Mouse (Mus musculus) intestine, postnatal 0 days (tissue): ENCODE measurements around the gene Creld1. TPM values are rescaled to one million over a fixed set of nuclear protein-coding genes. Genes with fewer than 3 reads are reported as not detected.
A peak's percentile ranks its signal among the peaks of the same experiment; 100 is the strongest.

Experiments used
- ATAC-seq: fragments of 200-750 bp; cut with Nextera tagmentation; 2 replicates; pipeline ENCODE4 v1.8.0; 2017; ENCODE audit warnings: mild to moderate bottlenecking, moderate TSS enrichment, moderate library complexity
- H3K27ac ChIP-seq: fragments of 300-500 bp; sonication (generic); 2 replicates; pipeline ENCODE4 v1.5.1; 2014; ENCODE audit warnings: mild to moderate bottlenecking, low read depth, low read length, moderate library complexity
- H3K27me3 ChIP-seq: fragments of 300-500 bp; sonication (generic); replicated peaks from 2 replicates; pipeline ENCODE4 v1.6.1; 2014; ENCODE audit warnings: low read length, mixed read lengths; ENCODE audit not compliant: control insufficient read depth, insufficient read depth
- H3K36me3 ChIP-seq: fragments of 300-500 bp; sonication (generic); 2 replicates; pipeline ENCODE4 v1.6.1; 2014; ENCODE audit warnings: mild to moderate bottlenecking, moderate library complexity; ENCODE audit not compliant: control insufficient read depth, insufficient read depth
- H3K4me1 ChIP-seq: fragments of 300-500 bp; sonication (generic); replicated peaks from 2 replicates; pipeline ENCODE4 v1.6.1; 2014; ENCODE audit warnings: antibody characterized with exemption, low read length, mixed read lengths; ENCODE audit not compliant: control insufficient read depth, insufficient read depth
- H3K4me2 ChIP-seq: fragments of 300-500 bp; sonication (generic); replicated peaks from 2 replicates; pipeline ENCODE4 v1.6.1; 2014; ENCODE audit warnings: low read depth, mild to moderate bottlenecking, moderate library complexity
- H3K4me3 ChIP-seq: fragments of 300-500 bp; sonication (generic); 2 replicates; pipeline ENCODE4 v1.5.1; 2014; ENCODE audit warnings: low read depth, low read length
- H3K9ac ChIP-seq: fragments of 300-500 bp; sonication (generic); 2 replicates; pipeline ENCODE4 v1.6.1; 2014; ENCODE audit warnings: mild to moderate bottlenecking, low read depth, low read length
- H3K9me3 ChIP-seq: fragments of 300-500 bp; sonication (generic); 2 replicates; pipeline ENCODE4 v1.6.1; 2016; ENCODE audit warnings: mixed run types; ENCODE audit not compliant: control insufficient read depth
- CTCF ChIP-seq: sonication (generic); IDR thresholded peaks from 2 replicates; pipeline ENCODE4 v1.5.1; 2016; ENCODE audit warnings: low read depth, mild to moderate bottlenecking, control low read depth, antibody characterized with exemption, moderate library complexity
- WGBS: fragments of 180-500 bp; shearing (Covaris S2); extraction: QIAGEN DNeasy Blood & Tissue Kit; methylation state at CpG from one replicate; pipeline ENCODE4 v1.1.7; 2014; 5-methylcytosine and 5-hydroxymethylcytosine counted together
- polyA plus RNA-seq: library from polyadenylated mRNA; unstranded; fragments of >200 nt; fragmentation: Nextera tagmentation; extraction: Ambion mirVana; gene quantifications from 2 replicates; pipeline ENCODE4 v1.2.1, GENCODE M21; 2015

Gene Creld1
- polyA plus RNA-seq, 1 experiment from 2014 or later = 8.5 TPM

DNA sequence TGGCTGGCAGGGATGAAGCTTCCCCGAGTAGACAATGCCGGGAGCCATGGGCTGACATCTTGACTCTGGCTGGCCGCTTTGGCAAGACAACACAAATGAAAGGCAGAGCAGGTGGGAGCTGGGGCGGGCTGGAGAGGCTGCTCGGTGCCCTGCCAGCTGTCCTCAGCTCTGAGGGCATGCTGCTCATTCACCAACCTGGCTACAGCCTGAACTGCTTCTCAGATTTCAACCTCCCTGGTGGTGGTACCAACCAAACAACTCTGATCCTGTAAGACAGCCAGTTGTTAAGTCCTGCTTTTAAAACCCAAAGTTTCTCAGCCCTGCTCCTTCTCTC, 25.8 kb downstream of the Creld1 start:
- TF ChIP-seq CTCF = no peak
- 60% methylated on average over 5 of the region's 5 CpGs for WGBS
- no peaks in the 10 kb centered on the region for H3K9me3 ChIP-seq

DNA sequence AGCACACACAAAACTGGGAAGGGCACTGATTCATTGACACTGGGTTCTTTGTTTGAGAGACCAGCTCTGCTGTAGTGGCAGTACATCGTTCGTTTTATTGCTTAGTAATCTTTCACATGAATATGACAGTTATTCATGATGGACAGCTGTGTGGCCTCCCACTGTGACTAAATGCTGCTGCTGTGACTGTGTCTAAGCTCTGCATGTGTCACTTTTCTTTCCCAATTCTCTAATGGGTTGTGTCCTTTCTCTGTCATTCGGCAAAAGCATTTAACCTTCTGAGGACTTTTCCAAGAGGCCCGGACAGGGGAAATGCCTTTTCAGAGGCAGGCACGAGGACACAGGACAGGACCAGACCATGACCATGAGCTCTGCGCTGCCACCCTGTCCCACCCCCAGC, 30.8 kb downstream of the Creld1 start:
- H3K27ac ChIP-seq = no peak overlapping the region
- TF ChIP-seq CTCF = no peak
- peak; percentile 33; the same call in 1 of the 2 replicates for ATAC-seq

More for the DNA sequence above, 25.8 kb downstream of the Creld1 start:
- peaks cover 8% of the 10 kb centered on the region for H3K36me3 ChIP-seq
- no peak for ATAC-seq
- H3K9ac ChIP-seq = no peak overlapping the region
- H3K4me3 ChIP-seq = no peak overlapping the region
- H3K4me1 ChIP-seq = no peaks in the 10 kb centered on the region
- H3K4me2 ChIP-seq = no peak overlapping the region
- H3K27ac ChIP-seq = no peak overlapping the region
- no peaks in the 10 kb centered on the region for H3K27me3 ChIP-seq

DNA sequence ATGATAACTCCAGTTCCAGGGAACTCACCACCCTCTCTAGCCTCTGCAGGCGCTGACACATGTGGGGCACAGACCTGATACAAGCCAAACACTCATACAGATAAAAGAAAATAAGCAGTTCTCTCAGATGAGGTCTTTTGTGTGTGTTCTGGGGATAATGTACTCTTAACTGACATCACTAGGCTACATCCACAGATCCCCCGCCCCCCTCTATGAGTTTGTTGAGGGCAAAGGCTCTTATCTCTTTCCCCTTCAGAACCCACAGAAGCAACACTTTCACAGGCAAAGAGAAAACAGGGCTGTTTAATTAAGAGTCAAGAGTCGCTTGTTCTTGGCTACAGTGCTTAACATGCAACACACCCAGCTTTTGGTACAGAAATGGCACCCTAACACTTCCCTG, 31.5 kb downstream of the Creld1 start:
- Histone ChIP-seq H3K27ac (no peak overlapping the region), H3K36me3 (peaks cover 63% of the 10 kb centered on the region), H3K4me1 (no peaks in the 10 kb centered on the region), H3K27me3 (no peaks in the 10 kb centered on the region), H3K9ac (no peak overlapping the region), H3K9me3 (no peaks in the 10 kb centered on the region), H3K4me3 (no peak overlapping the region), H3K4me2 (no peak overlapping the region)
- no peak for TF ChIP-seq CTCF
- 97% methylated on average over 3 of the region's 3 CpGs for WGBS
- ATAC-seq = no peak

More for the DNA sequence above, 30.8 kb downstream of the Creld1 start:
- Histone ChIP-seq H3K4me2 (no peak overlapping the region), H3K27me3 (no peaks in the 10 kb centered on the region), H3K4me3 (no peak overlapping the region), H3K36me3 (peaks cover 56% of the 10 kb centered on the region), H3K4me1 (no peaks in the 10 kb centered on the region), H3K9ac (no peak overlapping the region), H3K9me3 (no peaks in the 10 kb centered on the region)
- 71% methylated on average over 6 of the region's 6 CpGs for WGBS

DNA sequence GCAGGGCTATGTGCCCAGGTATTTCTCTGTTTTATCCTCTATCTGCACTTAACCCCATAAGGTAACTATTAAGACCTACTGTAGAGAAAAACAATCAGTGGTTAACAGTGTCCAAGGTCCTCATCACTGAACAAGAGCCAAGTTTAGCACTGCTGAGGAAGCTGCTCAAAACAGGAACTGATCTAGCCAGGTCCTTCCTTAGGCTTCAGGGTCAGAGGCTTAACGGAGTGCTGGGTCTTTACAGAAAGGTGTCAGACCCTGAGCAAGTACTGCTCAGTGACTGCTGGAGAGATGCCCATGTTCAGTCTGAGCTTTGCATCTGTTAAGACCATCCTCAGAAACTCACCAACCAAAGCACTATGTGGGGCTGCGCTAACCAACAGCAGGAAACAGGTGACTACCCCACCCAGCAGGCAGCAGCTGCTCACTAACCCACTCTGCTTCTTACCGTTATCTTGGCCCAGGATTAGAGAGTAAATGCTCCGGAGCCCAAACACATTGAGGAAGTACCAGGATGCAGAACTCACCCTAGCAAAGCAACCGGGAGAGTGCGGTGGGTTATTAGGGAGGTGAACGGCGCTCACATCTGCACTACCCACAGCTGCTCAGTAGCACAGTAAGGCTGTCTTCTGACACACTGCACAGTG, 34.5 kb downstream of the Creld1 start:
- Histone ChIP-seq H3K36me3 (peaks cover 89% of the 10 kb centered on the region), H3K27ac (no peak overlapping the region), H3K9ac (no peak overlapping the region), H3K27me3 (no peaks in the 10 kb centered on the region), H3K9me3 (no peaks in the 10 kb centered on the region), H3K4me3 (no peak overlapping the region), H3K4me2 (no peak overlapping the region), H3K4me1 (no peaks in the 10 kb centered on the region)
- 87% methylated on average over 8 of the region's 8 CpGs for WGBS
- no peak for ATAC-seq
- TF ChIP-seq CTCF = no peak

DNA sequence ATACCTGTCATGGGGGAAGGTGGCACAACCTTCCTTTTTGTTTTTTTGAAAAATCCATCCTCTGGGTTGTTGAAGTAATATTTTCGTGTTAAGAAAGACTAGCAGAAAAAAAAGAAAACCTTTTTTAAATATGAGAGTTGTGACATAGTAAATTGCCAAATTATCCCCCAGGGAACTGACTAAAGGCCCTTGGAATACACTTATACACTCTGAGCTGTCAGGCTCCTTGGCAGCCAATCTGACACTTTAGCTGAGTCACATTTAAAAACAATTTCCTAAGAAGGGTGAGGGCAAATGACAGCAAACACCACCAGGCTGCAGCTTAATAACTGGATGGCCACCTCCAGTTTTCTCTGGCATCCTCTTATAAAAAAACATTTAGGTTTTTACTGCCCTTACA, 39.2 kb downstream of the Creld1 start:
- Histone ChIP-seq H3K4me1 (no peaks in the 10 kb centered on the region), H3K4me3 (no peak overlapping the region), H3K9ac (no peak overlapping the region), H3K27me3 (no peaks in the 10 kb centered on the region), H3K9me3 (no peaks in the 10 kb centered on the region), H3K4me2 (no peak overlapping the region), H3K27ac (no peak overlapping the region), H3K36me3 (peaks cover 55% of the 10 kb centered on the region)
- ATAC-seq = no peak
- TF ChIP-seq CTCF = no peak
- WGBS = 69% methylated on average over 1 of the region's 1 CpGs

DNA sequence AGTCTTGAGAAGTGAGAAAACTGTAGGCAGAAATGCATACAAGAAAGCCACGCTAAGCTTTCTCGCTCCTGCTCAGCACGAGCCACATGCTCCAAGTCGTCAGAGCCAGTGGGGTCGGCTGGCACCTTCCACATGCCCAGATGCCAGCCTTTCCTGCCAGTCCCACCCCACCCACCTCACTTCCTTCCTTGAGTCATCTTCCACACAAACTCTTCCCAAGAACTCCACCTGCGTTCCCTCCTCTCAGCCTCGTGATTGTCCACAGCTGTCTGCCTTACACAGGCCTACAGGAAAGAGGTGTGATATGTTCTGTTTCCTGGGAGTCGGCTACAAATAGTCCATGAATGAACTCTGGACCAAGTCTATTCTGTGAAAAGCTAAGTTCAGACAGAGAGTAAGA, 40.3 kb downstream of the Creld1 start:
- Histone ChIP-seq H3K36me3 (peaks cover 44% of the 10 kb centered on the region), H3K27me3 (no peaks in the 10 kb centered on the region), H3K27ac (no peak overlapping the region), H3K9me3 (no peaks in the 10 kb centered on the region), H3K4me2 (no peak overlapping the region), H3K9ac (no peak overlapping the region), H3K4me1 (no peaks in the 10 kb centered on the region), H3K4me3 (no peak overlapping the region)
- no peak; the same call in 1 of the 2 replicates for ATAC-seq
- WGBS = 71% methylated on average over 8 of the region's 8 CpGs
- TF ChIP-seq CTCF = no peak
